Mouse (Mus musculus): ENCODE data around the gene Ptpn22. TPM values are rescaled to one million over a fixed set of nuclear protein-coding genes. Genes with fewer than 3 reads are reported as not detected.

The Ptpn22 gene
- polyA plus RNA-seq, 1 experiment, result 27.3 TPM

DNA sequence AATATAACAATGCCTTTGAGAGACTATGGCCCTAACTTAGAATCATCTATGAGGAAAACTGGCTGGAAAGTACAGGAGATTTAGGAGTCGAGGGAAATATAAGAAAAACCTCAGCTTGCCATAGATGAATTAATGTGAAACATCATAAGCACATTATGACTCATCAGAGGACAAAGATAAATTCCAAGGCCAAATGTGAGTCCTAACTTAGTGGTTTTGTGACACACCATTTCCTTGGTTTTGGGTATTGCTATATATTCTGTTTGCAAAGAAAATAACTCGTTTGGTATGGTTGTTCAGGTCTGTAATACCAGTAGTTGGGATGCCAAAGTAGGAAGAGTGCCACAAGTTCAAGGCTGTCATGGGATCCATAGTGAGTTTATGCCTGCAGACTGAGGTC lies 49.2 kb downstream of the Ptpn22 start:
- no peak for DNase-seq (ENCODE audit: low read depth in 1 of 2, low spot score in 2 of 2)
- Histone ChIP-seq H3K27me3 (ENCODE audit: control insufficient read depth, insufficient read depth, low read length) (no peaks in the 10 kb centered on the region), H3K4me3 (ENCODE audit: extremely low read depth, insufficient read depth, insufficient read length) (no peak overlapping the region), H3K27ac (ENCODE audit: insufficient read depth, low read length) (no peak overlapping the region), H3K4me1 (ENCODE audit: control insufficient read depth, insufficient read depth, insufficient read length) (no peaks in the 10 kb centered on the region), H3K36me3 (ENCODE audit: control insufficient read depth, insufficient read depth, low read length) (peaks cover 6% of the 10 kb centered on the region)
- TF ChIP-seq POLR2A (IDR thresholded peaks at IDR 0.05; ENCODE audit: low read depth, low read length) (no peak), CTCF (IDR thresholded peaks at IDR 0.05; ENCODE audit: extremely low read depth, insufficient read depth, insufficient read length, insufficient replicate concordance) (no peak)
- WGBS, result 75% methylated on average over 2 of the region's 2 CpGs

DNA sequence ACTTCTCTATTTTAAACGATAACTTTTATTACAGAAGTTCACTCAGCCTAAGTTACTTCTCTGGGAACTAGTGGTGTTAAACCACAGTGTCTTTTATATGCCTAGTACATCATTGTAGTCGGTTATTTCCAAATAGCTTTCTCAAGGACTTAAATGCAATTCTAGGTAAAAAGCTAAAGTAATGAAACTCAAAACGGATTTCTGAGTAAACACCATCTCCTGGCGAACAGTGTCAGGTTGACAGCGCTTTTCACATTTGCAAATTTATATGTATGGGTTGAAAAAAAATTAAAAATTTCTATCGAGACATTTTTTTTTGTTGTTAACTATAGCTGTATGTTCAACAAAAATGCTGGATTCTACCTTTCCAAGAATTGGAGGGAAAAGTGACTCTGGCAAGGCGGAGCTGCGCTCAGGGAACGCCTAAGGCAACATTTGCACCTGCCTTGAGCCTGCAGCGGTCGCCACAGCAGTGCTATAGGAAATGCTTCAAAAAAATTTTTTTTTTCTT lies 53.9 kb downstream of the Ptpn22 start:
- 2% methylated on average over 11 of the region's 11 CpGs for WGBS
- no peaks in the 10 kb centered on the region for H3K27me3 ChIP-seq (ENCODE audit: control insufficient read depth, insufficient read depth, low read length)

GRCm38 (mm10) chr3:103914010-103914669 lies 54.5 kb downstream of the Ptpn22 start, which contains the start of gene Rsbn1:
Gene Rsbn1 (plus strand): TSS chr3:103914120.
- H3K4me1 ChIP-seq (ENCODE audit: control insufficient read depth, insufficient read depth, insufficient read length), result no peaks in the 10 kb centered on the region
- no peaks in the 10 kb centered on the region for H3K27me3 ChIP-seq (ENCODE audit: control insufficient read depth, insufficient read depth, low read length)
- under 1% methylated on average over 51 of the region's 55 CpGs for WGBS
- H3K27ac ChIP-seq (ENCODE audit: insufficient read depth, low read length), result peak within 1 kb of the TSS; percentile 91
- peak; percentile 95 to 98 for DNase-seq (ENCODE audit: low read depth in 1 of 2, low spot score in 2 of 2)
- peak within 1 kb of the TSS; percentile 98 for H3K4me3 ChIP-seq (ENCODE audit: extremely low read depth, insufficient read depth, insufficient read length)
- H3K36me3 ChIP-seq (ENCODE audit: control insufficient read depth, insufficient read depth, low read length), result peaks cover 2% of the 10 kb centered on the region
- TF ChIP-seq CTCF (IDR thresholded peaks at IDR 0.05; ENCODE audit: extremely low read depth, insufficient read depth, insufficient read length, insufficient replicate concordance) (no peak), POLR2A (IDR thresholded peaks at IDR 0.05; ENCODE audit: low read depth, low read length) (peak; percentile 86)

More for the DNA sequence above, 53.9 kb downstream of the Ptpn22 start:
- no peaks in the 10 kb centered on the region for H3K4me1 ChIP-seq (ENCODE audit: control insufficient read depth, insufficient read depth, insufficient read length)
- no peak for TF ChIP-seq CTCF (IDR thresholded peaks at IDR 0.05; ENCODE audit: extremely low read depth, insufficient read depth, insufficient read length, insufficient replicate concordance)
- TF ChIP-seq POLR2A (IDR thresholded peaks at IDR 0.05; ENCODE audit: low read depth, low read length), result no peak
- H3K36me3 ChIP-seq (ENCODE audit: control insufficient read depth, insufficient read depth, low read length), result peaks cover 2% of the 10 kb centered on the region
- H3K27ac ChIP-seq (ENCODE audit: insufficient read depth, low read length), result peak overlapping the region; percentile 75
- peak overlapping the region; percentile 63 for H3K4me3 ChIP-seq (ENCODE audit: extremely low read depth, insufficient read depth, insufficient read length)
- no peak for DNase-seq (ENCODE audit: low read depth in 1 of 2, low spot score in 2 of 2)

DNA sequence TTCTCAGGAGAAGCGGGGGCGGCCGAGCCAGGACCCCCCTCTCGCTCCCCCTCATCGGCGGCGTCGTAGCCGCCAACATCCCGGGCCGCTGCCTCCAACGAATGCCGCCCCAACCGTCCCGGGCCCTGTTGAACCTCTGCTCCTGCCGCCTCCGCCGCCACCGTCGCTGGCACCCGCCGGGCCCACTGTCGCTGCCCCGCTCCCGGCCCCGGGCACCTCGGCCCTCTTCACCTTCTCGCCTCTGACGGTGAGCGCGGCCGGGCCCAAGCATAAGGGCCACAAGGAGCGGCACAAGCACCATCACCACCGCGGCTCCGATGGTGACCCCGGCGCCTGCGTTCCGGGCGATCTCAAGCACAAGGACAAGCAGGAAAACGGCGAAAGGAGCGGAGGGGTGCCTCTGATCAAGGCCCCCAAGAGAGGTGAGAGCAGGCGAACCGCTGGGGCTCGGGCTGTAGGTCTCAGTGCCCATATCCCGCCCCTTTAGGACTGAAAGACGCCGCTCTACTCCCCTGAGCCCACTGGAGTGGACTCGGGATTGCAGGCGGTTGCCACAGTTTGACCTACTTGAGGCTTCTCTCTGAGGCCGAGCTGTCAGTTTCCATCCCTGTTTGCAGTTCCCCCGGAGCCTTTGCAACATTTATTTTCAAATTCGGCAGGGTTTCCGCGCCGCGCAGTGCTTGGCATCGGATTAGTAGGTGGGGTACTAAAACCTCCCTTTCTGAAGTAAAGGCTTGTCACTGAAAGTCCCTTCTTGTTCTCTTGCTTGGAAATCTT lies 55.3 kb downstream of the Ptpn22 start:
- Histone ChIP-seq H3K27ac (ENCODE audit: insufficient read depth, low read length) (peak overlapping the region; percentile 91), H3K27me3 (ENCODE audit: control insufficient read depth, insufficient read depth, low read length) (no peaks in the 10 kb centered on the region), H3K4me1 (ENCODE audit: control insufficient read depth, insufficient read depth, insufficient read length) (no peaks in the 10 kb centered on the region), H3K4me3 (ENCODE audit: extremely low read depth, insufficient read depth, insufficient read length) (peak overlapping the region; percentile 98), H3K36me3 (ENCODE audit: control insufficient read depth, insufficient read depth, low read length) (no peaks in the 10 kb centered on the region; the same call in 1 of the 2 replicates)
- TF ChIP-seq CTCF (IDR thresholded peaks at IDR 0.05; ENCODE audit: extremely low read depth, insufficient read depth, insufficient read length, insufficient replicate concordance) (no peak), POLR2A (IDR thresholded peaks at IDR 0.05; ENCODE audit: low read depth, low read length) (no peak)
- WGBS, result under 1% methylated on average over 52 of the region's 60 CpGs
- DNase-seq (ENCODE audit: low read depth in 1 of 2, low spot score in 2 of 2), result no peak

DNA sequence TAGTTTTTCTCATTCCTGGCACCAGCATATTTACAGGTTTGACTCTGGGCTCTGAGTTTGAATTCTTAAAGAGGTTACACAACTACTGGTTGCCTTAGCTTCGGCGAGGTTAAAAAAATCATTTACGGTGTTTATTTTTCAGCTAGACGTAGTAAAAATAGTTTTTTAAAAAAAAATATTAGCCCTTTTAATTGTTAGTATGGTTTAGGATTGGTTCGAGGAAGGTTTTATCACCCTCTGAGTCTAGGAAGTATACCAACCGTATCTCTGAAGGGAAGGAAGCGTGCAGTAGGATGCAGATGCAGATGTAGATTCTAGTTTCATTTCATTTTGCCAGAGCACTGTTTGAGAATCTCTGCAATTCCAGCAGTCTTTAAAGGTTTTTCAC lies 55.9 kb downstream of the Ptpn22 start:
- under 1% methylated on average over 7 of the region's 7 CpGs for WGBS
- H3K27me3 ChIP-seq (ENCODE audit: control insufficient read depth, insufficient read depth, low read length), result no peaks in the 10 kb centered on the region
- H3K36me3 ChIP-seq (ENCODE audit: control insufficient read depth, insufficient read depth, low read length), result no peaks in the 10 kb centered on the region; the same call in 1 of the 2 replicates
- peak overlapping the region; percentile 98 for H3K4me3 ChIP-seq (ENCODE audit: extremely low read depth, insufficient read depth, insufficient read length)
- no peak for DNase-seq (ENCODE audit: low read depth in 1 of 2, low spot score in 2 of 2)
- TF ChIP-seq CTCF (IDR thresholded peaks at IDR 0.05; ENCODE audit: extremely low read depth, insufficient read depth, insufficient read length, insufficient replicate concordance), result no peak
- TF ChIP-seq POLR2A (IDR thresholded peaks at IDR 0.05; ENCODE audit: low read depth, low read length), result no peak
- peak overlapping the region; percentile 91 for H3K27ac ChIP-seq (ENCODE audit: insufficient read depth, low read length)
- no peaks in the 10 kb centered on the region for H3K4me1 ChIP-seq (ENCODE audit: control insufficient read depth, insufficient read depth, insufficient read length)

- WGBS, result 1% methylated on average over 5 of the region's 5 CpGs
- DNase-seq (ENCODE audit: low read depth in 1 of 2, low spot score in 2 of 2), result peak in 1 of 2 experiments; percentile 47
- H3K4me3 ChIP-seq (ENCODE audit: extremely low read depth, insufficient read depth, insufficient read length), result peak overlapping the region; percentile 27; the same call in 1 of the 2 replicates
- H3K27ac ChIP-seq (ENCODE audit: insufficient read depth, low read length), result no peak overlapping the region
- no peaks in the 10 kb centered on the region; the same call in 1 of the 2 replicates for H3K36me3 ChIP-seq (ENCODE audit: control insufficient read depth, insufficient read depth, low read length)
- no peaks in the 10 kb centered on the region for H3K27me3 ChIP-seq (ENCODE audit: control insufficient read depth, insufficient read depth, low read length)
- H3K4me1 ChIP-seq (ENCODE audit: control insufficient read depth, insufficient read depth, insufficient read length), result no peaks in the 10 kb centered on the region
- TF ChIP-seq CTCF (IDR thresholded peaks at IDR 0.05; ENCODE audit: extremely low read depth, insufficient read depth, insufficient read length, insufficient replicate concordance), result no peak
- no peak for TF ChIP-seq POLR2A (IDR thresholded peaks at IDR 0.05; ENCODE audit: low read depth, low read length)
These were observed 56.7 kb downstream of the Ptpn22 start for GRCm38 (mm10) chr3:103916205-103916838.
